Mouse (Mus musculus) sigmoid colon, adult 10 weeks (tissue): ENCODE results near the gene Hnrnpab. TPM values are rescaled to one million over a fixed set of nuclear protein-coding genes. Genes with fewer than 3 reads are reported as not detected.

Experiments used
- polyA plus RNA-seq: library from polyadenylated mRNA; stranded (reverse); fragments of 350-450 nt; fragmentation: Illumina TruSeq; extraction: RNeasy Lipid Tissue Mini Kit (QIAGEN cat#74804); gene quantifications from one replicate; pipeline ENCODE4 v1.2.3, GENCODE M21; 2014; ENCODE audit warnings: low read depth, low replicate concordance

The Hnrnpab gene
- 290 TPM for polyA plus RNA-seq

DNA sequence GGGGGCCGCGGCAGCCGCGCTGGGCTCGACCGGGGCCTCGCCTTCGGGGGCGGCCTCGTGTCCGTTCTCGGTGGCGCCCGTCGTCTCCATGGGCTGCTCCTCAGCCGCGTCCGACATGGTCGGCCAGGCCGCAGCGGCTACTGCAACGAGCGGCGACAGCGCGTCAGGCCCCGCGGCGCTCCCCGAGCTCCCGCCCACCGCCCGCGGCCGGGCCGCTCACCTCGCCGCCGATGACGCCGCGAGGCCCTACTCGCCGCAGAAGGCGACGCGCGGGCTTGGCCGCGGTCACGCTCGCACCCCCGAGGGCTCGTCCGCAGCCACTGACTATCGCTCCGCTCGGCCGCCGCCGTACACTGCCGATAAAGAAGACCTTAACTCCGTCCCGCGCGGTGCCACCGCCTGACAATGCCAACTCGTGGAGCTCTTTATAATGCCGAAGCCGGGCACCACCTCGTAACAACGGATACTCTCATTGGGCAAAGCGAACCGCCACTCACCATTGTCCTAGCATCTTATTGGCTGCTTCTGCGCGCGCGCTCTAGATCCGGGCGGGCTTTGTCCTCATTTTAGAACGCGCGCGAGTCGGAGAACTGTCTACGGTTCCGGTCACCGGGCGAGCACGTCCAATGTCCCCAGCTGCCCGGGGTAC is at the start of gene Hnrnpab:
Gene Hnrnpab, minus strand, starts transcription at position 401 of the 649 bp plus-strand sequence.

DNA sequence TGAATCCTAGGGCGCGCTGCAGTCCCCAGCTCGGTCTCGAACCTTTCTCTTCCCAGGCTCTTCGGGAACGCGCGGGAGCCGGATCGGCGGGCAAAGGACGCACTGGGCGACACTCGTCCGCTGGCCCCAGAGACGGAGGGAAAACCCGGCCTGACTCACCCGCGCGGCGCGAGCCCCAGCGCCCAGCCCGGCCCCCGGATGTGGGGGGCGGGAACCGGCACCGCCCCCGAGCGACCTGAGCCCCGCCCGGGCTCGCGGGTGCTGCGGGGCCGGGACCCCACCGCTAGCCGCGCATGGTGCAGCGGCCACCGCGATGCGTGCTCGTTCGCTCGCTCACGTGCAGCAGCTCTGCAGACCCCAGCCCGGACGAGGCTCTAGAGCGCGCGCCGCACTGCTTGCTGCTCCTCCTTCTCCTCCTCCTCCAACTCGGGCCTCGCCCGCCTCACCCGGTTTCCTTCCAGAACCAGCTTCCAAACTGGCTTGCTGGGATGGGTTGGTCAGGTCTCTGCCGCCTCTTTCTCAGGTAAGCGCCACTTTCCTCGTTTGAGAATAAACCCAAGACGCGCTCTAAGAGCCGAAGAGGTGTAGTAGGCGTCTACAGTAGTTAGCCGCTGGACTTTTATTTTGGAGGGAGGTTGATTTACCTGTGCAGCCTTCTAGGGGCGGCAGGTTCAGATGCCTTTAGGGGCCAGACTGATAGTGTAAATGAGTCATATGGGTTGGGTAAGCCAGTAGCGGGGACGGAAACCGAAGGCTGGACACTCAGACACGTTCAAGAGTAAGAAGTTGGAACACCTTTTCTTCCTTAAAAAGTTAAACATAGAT is 44.3 kb upstream of the Hnrnpab start, which contains the start of the genes N4bp3 and D930048N14Rik:
Gene N4bp3, minus strand, starts transcription at position 152 of the 825 bp plus-strand sequence.
Gene D930048N14Rik, plus strand, starts transcription at position 264 of the 825 bp plus-strand sequence.

GRCm38 (mm10) chr11:51635525-51636322 is 29.1 kb upstream of the Hnrnpab start, which contains the start of gene Rmnd5b:
Gene Rmnd5b (minus strand): TSS chr11:51635896.

GRCm38 (mm10) chr11:51619409-51620060 is 12.9 kb upstream of the Hnrnpab start, which contains the start of gene Nhp2:
Gene Nhp2 (plus strand): TSS chr11:51619735.

GRCm38 (mm10) chr11:51584431-51585248 is 22.0 kb downstream of the Hnrnpab start, which contains the start of gene Phykpl:
Gene Phykpl (plus strand): TSS chr11:51584757.

Other genes starting within 250 kb of the Hnrnpab start
- 21.7 TPM for gene Phykpl, start 22.1 kb downstream of the Hnrnpab start, polyA plus RNA-seq
- 0.98 TPM for gene Nhp2, start 12.9 kb upstream of the Hnrnpab start, polyA plus RNA-seq
- gene Rmnd5b, start 29.0 kb upstream of the Hnrnpab start, polyA plus RNA-seq, result 6.3 TPM
- gene N4bp3, start 44.0 kb upstream of the Hnrnpab start, polyA plus RNA-seq, result not detected
- 4.2 TPM for gene D930048N14Rik, start 44.1 kb upstream of the Hnrnpab start, polyA plus RNA-seq
- gene 0610009B22Rik, start 82.0 kb upstream of the Hnrnpab start, polyA plus RNA-seq, result 67.7 TPM
- gene Sec24a, start 156.8 kb upstream of the Hnrnpab start, polyA plus RNA-seq, result 64.3 TPM
- gene Sar1b, start 156.8 kb upstream of the Hnrnpab start, polyA plus RNA-seq, result 231 TPM